Comparison of ENCODE assay signal across 8 mouse cellular contexts in the genomic region with DNA sequence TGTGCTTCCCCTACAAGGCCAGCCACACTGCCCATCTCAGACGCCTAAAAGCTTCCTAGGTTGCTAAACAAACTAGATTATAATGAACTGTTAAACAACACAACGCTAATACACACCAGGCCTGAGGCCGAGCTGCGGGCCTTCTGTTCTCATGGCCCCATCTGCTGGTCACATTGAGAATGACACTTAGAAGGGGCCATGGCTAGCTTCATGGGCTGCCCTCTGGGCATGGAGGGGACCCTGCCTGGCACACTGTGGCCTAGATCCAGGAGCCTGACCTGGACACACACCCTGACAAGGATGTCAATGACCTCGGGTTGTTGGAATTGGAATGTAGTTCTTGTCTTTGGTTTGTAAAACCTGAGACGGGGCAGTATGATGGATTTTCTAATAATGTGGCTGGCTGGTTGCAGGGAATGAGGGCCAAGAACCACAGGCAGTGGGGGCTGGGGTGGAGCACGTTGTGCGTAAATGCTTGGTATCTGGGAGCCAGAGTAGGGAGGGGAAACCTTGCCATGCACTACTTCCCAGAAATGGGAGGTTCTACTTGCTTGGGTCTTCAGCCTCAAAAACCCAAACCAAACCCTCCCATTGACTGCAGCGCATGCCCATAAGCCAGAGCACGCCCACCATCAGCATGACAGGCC. TPM values are rescaled to one million over a fixed set of nuclear protein-coding genes. Genes with fewer than 3 reads are reported as not detected.
DNase-seq lines count a peak whose midpoint lies in the region; ATAC-seq and TF ChIP-seq lines count a peak whose summit lies in the region.

No protein-coding gene starts in this region.

- no peak overlapping the region for H3K4me3 ChIP-seq in embryonic facial prominence, embryonic 10.5 days
- H3K4me3 ChIP-seq in heart, embryonic 12.5 days = no peak overlapping the region
- H3K4me3 ChIP-seq in kidney, postnatal 0 days (replicated peaks; ENCODE audit: low read depth, low read length) = no peak overlapping the region
- H3K4me3 ChIP-seq in neural tube, embryonic 13.5 days = no peak overlapping the region

- DNase-seq in CD8-positive naive resting alpha-beta T cell, adult 2 months (ENCODE audit: low read depth in 2 of 2, low spot score in 2 of 2) = peak; percentile 57 to 68
- peak; percentile 75 for DNase-seq in adrenal gland, adult 2 months
- DNase-seq in embryonic facial prominence, embryonic 10.5 days (ENCODE audit: low spot score) = peak; percentile 75
- peak; percentile 80 for DNase-seq in kidney, postnatal 0 days (ENCODE audit: low spot score)
- DNase-seq in lung, adult 18-20 months = peak; percentile 54 to 62
- DNase-seq in thymus, postnatal 25 days = peak; percentile 76

- H3K9me3 ChIP-seq in embryonic facial prominence, embryonic 10.5 days = no peaks in the 10 kb centered on the region
- no peaks in the 10 kb centered on the region for H3K9me3 ChIP-seq in heart, embryonic 12.5 days (replicated peaks)
- no peaks in the 10 kb centered on the region for H3K9me3 ChIP-seq in kidney, postnatal 0 days (replicated peaks; ENCODE audit: low read length)
- no peaks in the 10 kb centered on the region for H3K9me3 ChIP-seq in neural tube, embryonic 13.5 days

- H3K4me1 ChIP-seq in embryonic facial prominence, embryonic 10.5 days = peaks cover 29% of the 10 kb centered on the region
- H3K4me1 ChIP-seq in heart, embryonic 12.5 days (replicated peaks) = peaks cover 23% of the 10 kb centered on the region
- H3K4me1 ChIP-seq in kidney, postnatal 0 days (replicated peaks; ENCODE audit: insufficient read depth, low read length) = peaks cover 6% of the 10 kb centered on the region; the same call in 1 of the 2 replicates
- peaks cover 42% of the 10 kb centered on the region for H3K4me1 ChIP-seq in neural tube, embryonic 13.5 days (replicated peaks)

- WGBS in embryonic facial prominence, embryonic 10.5 days = 41% methylated on average over 10 of the region's 10 CpGs
- WGBS in heart, embryonic 12.5 days = 36% methylated on average over 10 of the region's 10 CpGs
- WGBS in kidney, postnatal 0 days = 32% methylated on average over 10 of the region's 10 CpGs
- 40% methylated on average over 10 of the region's 10 CpGs for WGBS in neural tube, embryonic 13.5 days

- H3K36me3 ChIP-seq in embryonic facial prominence, embryonic 10.5 days (replicated peaks) = peaks cover 53% of the 10 kb centered on the region
- peaks cover 51% of the 10 kb centered on the region for H3K36me3 ChIP-seq in heart, embryonic 12.5 days
- peaks cover 45% of the 10 kb centered on the region for H3K36me3 ChIP-seq in kidney, postnatal 0 days (ENCODE audit: insufficient read depth, low read length)
- peaks cover 51% of the 10 kb centered on the region for H3K36me3 ChIP-seq in neural tube, embryonic 13.5 days

- H3K27ac ChIP-seq in embryonic facial prominence, embryonic 10.5 days (replicated peaks) = no peak overlapping the region
- no peak overlapping the region for H3K27ac ChIP-seq in heart, embryonic 12.5 days (ENCODE audit: poor library complexity, severe bottlenecking)
- H3K27ac ChIP-seq in kidney, postnatal 0 days = no peak overlapping the region
- 0 out of 2 replicates have a peak overlapping the region, but pooled peaks have one; percentile 18 for H3K27ac ChIP-seq in neural tube, embryonic 13.5 days (replicated peaks)

- peaks cover 10% of the 10 kb centered on the region; the same call in 1 of the 2 replicates for H3K27me3 ChIP-seq in embryonic facial prominence, embryonic 10.5 days (replicated peaks; ENCODE audit: low read depth, poor library complexity, severe bottlenecking)
- H3K27me3 ChIP-seq in heart, embryonic 12.5 days (replicated peaks) = peaks cover 29% of the 10 kb centered on the region
- H3K27me3 ChIP-seq in kidney, postnatal 0 days (ENCODE audit: insufficient read depth, low read length) = no peaks in the 10 kb centered on the region
- H3K27me3 ChIP-seq in neural tube, embryonic 13.5 days = no peaks in the 10 kb centered on the region; the same call in 1 of the 2 replicates

- TF ChIP-seq CTCF in kidney, postnatal 0 days (IDR thresholded peaks at IDR 0.05; ENCODE audit: low read depth) = peak; percentile 91

- no peak overlapping the region for H3K9ac ChIP-seq in heart, embryonic 12.5 days
- H3K9ac ChIP-seq in kidney, postnatal 0 days (ENCODE audit: low read depth, low read length) = no peak overlapping the region
- H3K9ac ChIP-seq in neural tube, embryonic 13.5 days = no peak overlapping the region

- ATAC-seq in heart, embryonic 12.5 days (ENCODE audit: insufficient number of reproducible peaks, low FRiP score) = peak; percentile 59; the same call in 1 of the 2 replicates
- peak; percentile 57 for ATAC-seq in kidney, postnatal 0 days (replicated peaks; ENCODE audit: low FRiP score, low read depth)
- ATAC-seq in neural tube, embryonic 13.5 days (ENCODE audit: low read depth) = peak; percentile 23

- H3K4me2 ChIP-seq in heart, embryonic 12.5 days = no peak overlapping the region
- no peak overlapping the region for H3K4me2 ChIP-seq in kidney, postnatal 0 days (ENCODE audit: low read length)
- no peak overlapping the region for H3K4me2 ChIP-seq in neural tube, embryonic 13.5 days

RNA-seq across cellular contexts. Expression of gene Ptgir, which starts 7.6 kb away (rescaled TPM):
- total RNA-seq in adrenal gland, adult 2 months (2021) = 1 to 10 TPM in 1 of 2 experiments, under 1 TPM in 1; 0.98 to 3.8 TPM
- polyA plus RNA-seq in adrenal gland, adult 2 months (2012; rRNA removed) = 4.0 and 4.8 TPM in 2 replicates
- polyA plus RNA-seq in embryonic facial prominence, embryonic 10.5 days (2016; fragmentation: Nextera tagmentation; extraction: Ambion mirVana) = 0.52 and 0.64 TPM in 2 replicates
- 0.28 and 0.34 TPM in 2 replicates for polyA plus RNA-seq in heart, embryonic 12.5 days (2016; fragmentation: Nextera tagmentation; extraction: Ambion mirVana)
- polyA plus RNA-seq in kidney, postnatal 0 days (2015; fragmentation: Nextera tagmentation; extraction: Ambion mirVana) = 2.2 and 2.3 TPM in 2 replicates
- 3.1 and 3.6 TPM in 2 replicates for polyA plus RNA-seq in neural tube, embryonic 13.5 days (2015; fragmentation: Nextera tagmentation; extraction: Ambion mirVana)

RNA-seq across cellular contexts. Expression of gene Calm3, which starts 10.0 kb away (rescaled TPM):
- 100 to 1,000 TPM; 254 to 261 TPM for total RNA-seq in adrenal gland, adult 2 months (2021)
- 402 and 408 TPM in 2 replicates for polyA plus RNA-seq in adrenal gland, adult 2 months (2012; rRNA removed)
- polyA plus RNA-seq in embryonic facial prominence, embryonic 10.5 days (2016; fragmentation: Nextera tagmentation; extraction: Ambion mirVana) = 121 and 126 TPM in 2 replicates
- polyA plus RNA-seq in heart, embryonic 12.5 days (2016; fragmentation: Nextera tagmentation; extraction: Ambion mirVana) = 83.6 and 95.0 TPM in 2 replicates
- polyA plus RNA-seq in kidney, postnatal 0 days (2015; fragmentation: Nextera tagmentation; extraction: Ambion mirVana) = 134 and 136 TPM in 2 replicates
- 275 and 297 TPM in 2 replicates for polyA plus RNA-seq in neural tube, embryonic 13.5 days (2015; fragmentation: Nextera tagmentation; extraction: Ambion mirVana)

RNA-seq across cellular contexts. Expression of gene Gng8, which starts 22.3 kb away (rescaled TPM):
- total RNA-seq in adrenal gland, adult 2 months (2021) = under 1 TPM; 0.43 to 0.69 TPM
- polyA plus RNA-seq in adrenal gland, adult 2 months (2012; rRNA removed) = 1.0 and 1.7 TPM in 2 replicates
- polyA plus RNA-seq in embryonic facial prominence, embryonic 10.5 days (2016; fragmentation: Nextera tagmentation; extraction: Ambion mirVana) = 14.7 and 20.3 TPM in 2 replicates
- polyA plus RNA-seq in heart, embryonic 12.5 days (2016; fragmentation: Nextera tagmentation; extraction: Ambion mirVana) = 2.3 and 4.3 TPM in 2 replicates
- polyA plus RNA-seq in kidney, postnatal 0 days (2015; fragmentation: Nextera tagmentation; extraction: Ambion mirVana) = 7.3 and 8.9 TPM in 2 replicates
- polyA plus RNA-seq in neural tube, embryonic 13.5 days (2015; fragmentation: Nextera tagmentation; extraction: Ambion mirVana) = 15.4 and 24.1 TPM in 2 replicates

RNA-seq across cellular contexts. Expression of gene Pnmal2, which starts 30.6 kb away (rescaled TPM):
- 10 to 100 TPM; 19.7 to 47.9 TPM for total RNA-seq in adrenal gland, adult 2 months (2021)
- polyA plus RNA-seq in adrenal gland, adult 2 months (2012; rRNA removed) = 9.9 and 10.9 TPM in 2 replicates
- 2.9 and 4.6 TPM in 2 replicates for polyA plus RNA-seq in embryonic facial prominence, embryonic 10.5 days (2016; fragmentation: Nextera tagmentation; extraction: Ambion mirVana)
- polyA plus RNA-seq in heart, embryonic 12.5 days (2016; fragmentation: Nextera tagmentation; extraction: Ambion mirVana) = 3.5 and 4.2 TPM in 2 replicates
- polyA plus RNA-seq in kidney, postnatal 0 days (2015; fragmentation: Nextera tagmentation; extraction: Ambion mirVana) = 7.0 and 8.1 TPM in 2 replicates
- polyA plus RNA-seq in neural tube, embryonic 13.5 days (2015; fragmentation: Nextera tagmentation; extraction: Ambion mirVana) = 76.2 and 82.4 TPM in 2 replicates

RNA-seq across cellular contexts. Expression of gene Dact3, which starts 38.8 kb away (rescaled TPM):
- 1 to 10 TPM; 2.5 to 5.3 TPM for total RNA-seq in adrenal gland, adult 2 months (2021)
- 16.2 and 22.1 TPM in 2 replicates for polyA plus RNA-seq in adrenal gland, adult 2 months (2012; rRNA removed)
- polyA plus RNA-seq in embryonic facial prominence, embryonic 10.5 days (2016; fragmentation: Nextera tagmentation; extraction: Ambion mirVana) = 5.5 and 6.0 TPM in 2 replicates
- polyA plus RNA-seq in heart, embryonic 12.5 days (2016; fragmentation: Nextera tagmentation; extraction: Ambion mirVana) = 14.3 and 15.2 TPM in 2 replicates
- polyA plus RNA-seq in kidney, postnatal 0 days (2015; fragmentation: Nextera tagmentation; extraction: Ambion mirVana) = 3.7 and 4.3 TPM in 2 replicates
- polyA plus RNA-seq in neural tube, embryonic 13.5 days (2015; fragmentation: Nextera tagmentation; extraction: Ambion mirVana) = 3.7 and 3.9 TPM in 2 replicates
